Mouse (Mus musculus) 3134 (cell line): ENCODE results near the gene Cst10.

ENCODE experiments used
- DNase-seq: peaks from one replicate; pipeline ENCODE4 v3.0.0-alpha.2; 2011; ENCODE audit warnings: low spot score; ENCODE audit not compliant: insufficient read length; ENCODE audit errors: extremely low read depth

Gene Cst10

GRCm38 (mm10) chr2:149404757-149405156, at the start of gene Cst10:
Gene Cst10, plus strand, starts transcription at chr2:149405057.
- no peak for DNase-seq

- no peak for DNase-seq
These were observed 11.9 kb upstream of the Cst10 start for GRCm38 (mm10) chr2:149392951-149393350.

GRCm38 (mm10) chr2:149422564-149422963, 17.7 kb downstream of the Cst10 start:
- DNase-seq: no peak
